Mouse (Mus musculus) layer of hippocampus, postnatal 14 days (tissue): Measurements from ENCODE around the gene Tmem89. TPM values are rescaled to one million over a fixed set of nuclear protein-coding genes. Genes with fewer than 3 reads are reported as not detected.

Source experiments
- total RNA-seq, 2 experiments: library from RNA; stranded (reverse); gene quantifications; 2 replicates each; pipeline ENCODE4 v1.2.3; 2021

Gene Tmem89
- total RNA-seq, 2 experiments from 2014 or later = 0.37 to 0.43 TPM

Other genes with a start within 250 kb of the Tmem89 start
- 10 to 100 TPM; 43.5 to 49.4 TPM for gene Prkar2a, start 225.3 kb upstream of the Tmem89 start, total RNA-seq
- 100 to 1,000 TPM; 201 to 212 TPM for gene Ip6k2, start 130.8 kb upstream of the Tmem89 start, total RNA-seq
- 10 to 100 TPM; 47.2 to 52.3 TPM for gene Nckipsd, start 106.3 kb upstream of the Tmem89 start, total RNA-seq
- 10 to 100 TPM; 54.2 to 57.1 TPM for gene Celsr3, start 88.3 kb upstream of the Tmem89 start, total RNA-seq
- gene Slc26a6, start 61.3 kb upstream of the Tmem89 start, total RNA-seq = 10 to 100 TPM; 31.5 to 33.6 TPM
- gene Uqcrc1, start 22.0 kb downstream of the Tmem89 start, total RNA-seq = 100 to 1,000 TPM; 388 to 394 TPM
- gene Col7a1, start 39.0 kb downstream of the Tmem89 start, total RNA-seq = 1 to 10 TPM; 5.0 TPM
- not detected for gene Ucn2, start 71.4 kb downstream of the Tmem89 start, total RNA-seq
- 10 to 100 TPM; 13.7 to 17.8 TPM for gene Pfkfb4, start 77.2 kb downstream of the Tmem89 start, total RNA-seq
- gene Shisa5, start 123.9 kb downstream of the Tmem89 start, total RNA-seq = 10 to 100 TPM; 42.5 to 49.9 TPM
- 10 to 100 TPM in 1 of 2 experiments, 1 to 10 TPM in 1; 9.9 to 10.8 TPM for gene Trex1, start 145.1 kb downstream of the Tmem89 start, total RNA-seq
- gene Atrip, start 159.5 kb downstream of the Tmem89 start, total RNA-seq = 10 to 100 TPM; 27.3 to 31.7 TPM
- gene Ccdc51, start 167.9 kb downstream of the Tmem89 start, total RNA-seq = 1 to 10 TPM; 7.4 to 9.4 TPM
- gene Tma7, start 168.0 kb downstream of the Tmem89 start, total RNA-seq = 100 to 1,000 TPM; 304 to 316 TPM
- gene Plxnb1, start 180.8 kb downstream of the Tmem89 start, total RNA-seq = 10 to 100 TPM; 90.5 to 91.9 TPM
- not detected for gene Fbxw21, start 247.4 kb downstream of the Tmem89 start, total RNA-seq